ENCODE assay signal across 8 mouse cellular contexts in genomic region chr1:180848511-180849241, GRCm38 (mm10). TPM values are rescaled to one million over a fixed set of nuclear protein-coding genes. Genes with fewer than 3 reads are reported as not detected.
DNase-seq lines count a peak whose midpoint lies in the region; ATAC-seq and TF ChIP-seq lines count a peak whose summit lies in the region.

No protein-coding gene starts in this region.

- WGBS in forebrain, embryonic 13.5 days: 6% methylated on average over 11 of the region's 11 CpGs
- WGBS in heart, postnatal 0 days: 3% methylated on average over 11 of the region's 11 CpGs
- 6% methylated on average over 11 of the region's 11 CpGs for WGBS in liver, embryonic 15.5 days (ENCODE audit: insufficient replicate concordance)

- no peaks in the 10 kb centered on the region for H3K9me3 ChIP-seq in forebrain, embryonic 13.5 days (replicated peaks)
- H3K9me3 ChIP-seq in heart, postnatal 0 days (replicated peaks; ENCODE audit: control insufficient read depth, low read length): no peaks in the 10 kb centered on the region
- no peaks in the 10 kb centered on the region for H3K9me3 ChIP-seq in liver, embryonic 15.5 days (replicated peaks)

- H3K27me3 ChIP-seq in forebrain, embryonic 13.5 days: no peaks in the 10 kb centered on the region
- H3K27me3 ChIP-seq in heart, postnatal 0 days (ENCODE audit: control insufficient read depth, insufficient read depth, low read length): no peaks in the 10 kb centered on the region
- H3K27me3 ChIP-seq in liver, embryonic 15.5 days: no peaks in the 10 kb centered on the region

- ATAC-seq in forebrain, embryonic 13.5 days: peak; percentile 25
- peak; percentile 28; the same call in 1 of the 2 replicates for ATAC-seq in heart, postnatal 0 days (ENCODE audit: insufficient read depth, low read depth)
- no peak; the same call in 1 of the 2 replicates for ATAC-seq in liver, embryonic 15.5 days (ENCODE audit: insufficient read depth)

- DNase-seq in CD8-positive naive resting alpha-beta T cell, adult 2 months (ENCODE audit: low read depth in 2 of 2, low spot score in 2 of 2): peak; percentile 38 to 56
- DNase-seq in c-Kit-positive CD71-negative TER-119-negative erythroid progenitor cells, embryonic 14.5 days (ENCODE audit: low read depth): peak; percentile 70
- peak; percentile 75 for DNase-seq in heart, postnatal 0 days (ENCODE audit: low spot score)
- DNase-seq in kidney, postnatal 25 days: peak; percentile 33 to 70
- peak; percentile 51 for DNase-seq in neural tube, embryonic 10.5 days (ENCODE audit: extremely low spot score, low spot score)
- peak; percentile 42 for DNase-seq in testis, postnatal 14 days (ENCODE audit: low spot score)

- H3K36me3 ChIP-seq in forebrain, embryonic 13.5 days (ENCODE audit: poor library complexity, severe bottlenecking): no peaks in the 10 kb centered on the region
- H3K36me3 ChIP-seq in heart, postnatal 0 days (replicated peaks; ENCODE audit: control insufficient read depth, insufficient read depth, low read length): no peaks in the 10 kb centered on the region
- H3K36me3 ChIP-seq in liver, embryonic 15.5 days (replicated peaks): peaks cover 8% of the 10 kb centered on the region

- peak overlapping the region; percentile 31 for H3K4me3 ChIP-seq in forebrain, embryonic 13.5 days
- peak overlapping the region; percentile 32 for H3K4me3 ChIP-seq in heart, postnatal 0 days (ENCODE audit: low read depth, low read length)
- H3K4me3 ChIP-seq in liver, embryonic 15.5 days (replicated peaks): peak overlapping the region; percentile 51

- H3K4me1 ChIP-seq in forebrain, embryonic 13.5 days: peaks cover 44% of the 10 kb centered on the region
- peaks cover 36% of the 10 kb centered on the region for H3K4me1 ChIP-seq in heart, postnatal 0 days (ENCODE audit: control insufficient read depth, insufficient read depth)
- peaks cover 47% of the 10 kb centered on the region for H3K4me1 ChIP-seq in liver, embryonic 15.5 days (replicated peaks)

- no peak for TF ChIP-seq CTCF in heart, postnatal 0 days (IDR thresholded peaks at IDR 0.05; ENCODE audit: low read depth)

- TF ChIP-seq EP300 in heart, postnatal 0 days (IDR thresholded peaks at IDR 0.05; ENCODE audit: low read depth): peak; percentile 54; the same call in 1 of the 2 replicates

- H3K27ac ChIP-seq in forebrain, embryonic 13.5 days: peak overlapping the region; percentile 94
- H3K27ac ChIP-seq in heart, postnatal 0 days (ENCODE audit: low read depth): peak overlapping the region; percentile 98
- peak overlapping the region; percentile 97 for H3K27ac ChIP-seq in liver, embryonic 15.5 days (replicated peaks)

- H3K9ac ChIP-seq in forebrain, embryonic 13.5 days: peak overlapping the region; percentile 53
- H3K9ac ChIP-seq in heart, postnatal 0 days (replicated peaks; ENCODE audit: low read depth, low read length): peak overlapping the region; percentile 34; the same call in 1 of the 2 replicates
- H3K9ac ChIP-seq in liver, embryonic 15.5 days: peak overlapping the region; percentile 54

- peak overlapping the region; percentile 59 for H3K4me2 ChIP-seq in forebrain, embryonic 13.5 days
- peak overlapping the region; percentile 56 for H3K4me2 ChIP-seq in heart, postnatal 0 days (ENCODE audit: low read depth, low read length)
- peak overlapping the region; percentile 75 for H3K4me2 ChIP-seq in liver, embryonic 15.5 days

RNA-seq across cellular contexts. Expression of gene Sde2, which starts 2.3 kb away (rescaled TPM):
- polyA plus RNA-seq in forebrain, embryonic 13.5 days (2015; fragmentation: Nextera tagmentation; extraction: Ambion mirVana): 32.7 and 33.8 TPM in 2 replicates
- total RNA-seq in heart, postnatal 0 days (2014; rRNA removed; ENCODE audit: low replicate concordance): 9.8 and 16.9 TPM in 2 replicates
- 14.4 and 15.8 TPM in 2 replicates for polyA plus RNA-seq in heart, postnatal 0 days (2015; fragmentation: Nextera tagmentation; extraction: Ambion mirVana)
- 21.8 and 22.4 TPM in 2 replicates for polyA plus RNA-seq in liver, embryonic 15.5 days (2015; fragmentation: Nextera tagmentation; extraction: Ambion mirVana)

RNA-seq across cellular contexts. Expression of gene H3f3a, which starts 34.9 kb away (rescaled TPM):
- polyA plus RNA-seq in forebrain, embryonic 13.5 days (2015; fragmentation: Nextera tagmentation; extraction: Ambion mirVana): 4,035 and 4,414 TPM in 2 replicates
- 1,123 and 1,337 TPM in 2 replicates for total RNA-seq in heart, postnatal 0 days (2014; rRNA removed; ENCODE audit: low replicate concordance)
- polyA plus RNA-seq in heart, postnatal 0 days (2015; fragmentation: Nextera tagmentation; extraction: Ambion mirVana): 1,661 and 1,734 TPM in 2 replicates
- polyA plus RNA-seq in liver, embryonic 15.5 days (2015; fragmentation: Nextera tagmentation; extraction: Ambion mirVana): 2,115 and 2,296 TPM in 2 replicates

RNA-seq across cellular contexts. Expression of gene Lefty2, which starts 44.2 kb away (rescaled TPM):
- 0.41 and 0.94 TPM in 2 replicates for polyA plus RNA-seq in forebrain, embryonic 13.5 days (2015; fragmentation: Nextera tagmentation; extraction: Ambion mirVana)
- total RNA-seq in heart, postnatal 0 days (2014; rRNA removed; ENCODE audit: low replicate concordance): not detected in 2 replicates
- 0.05 and 0.07 TPM in 2 replicates for polyA plus RNA-seq in heart, postnatal 0 days (2015; fragmentation: Nextera tagmentation; extraction: Ambion mirVana)
- polyA plus RNA-seq in liver, embryonic 15.5 days (2015; fragmentation: Nextera tagmentation; extraction: Ambion mirVana): not detected in 2 replicates

RNA-seq across cellular contexts. Expression of gene Pycr2, which starts 55.4 kb away (rescaled TPM):
- 90.6 and 101 TPM in 2 replicates for polyA plus RNA-seq in forebrain, embryonic 13.5 days (2015; fragmentation: Nextera tagmentation; extraction: Ambion mirVana)
- total RNA-seq in heart, postnatal 0 days (2014; rRNA removed; ENCODE audit: low replicate concordance): 33.0 and 36.4 TPM in 2 replicates
- polyA plus RNA-seq in heart, postnatal 0 days (2015; fragmentation: Nextera tagmentation; extraction: Ambion mirVana): 34.1 and 35.5 TPM in 2 replicates
- 93.6 and 108 TPM in 2 replicates for polyA plus RNA-seq in liver, embryonic 15.5 days (2015; fragmentation: Nextera tagmentation; extraction: Ambion mirVana)
